Mouse (Mus musculus): Measurements from ENCODE around the gene Psmb9. TPM values are rescaled to one million over a fixed set of nuclear protein-coding genes. Genes with fewer than 3 reads are reported as not detected.

Psmb9 gene
- polyA plus RNA-seq, 1 experiment from 2014 or later, result 3.1 TPM

DNA sequence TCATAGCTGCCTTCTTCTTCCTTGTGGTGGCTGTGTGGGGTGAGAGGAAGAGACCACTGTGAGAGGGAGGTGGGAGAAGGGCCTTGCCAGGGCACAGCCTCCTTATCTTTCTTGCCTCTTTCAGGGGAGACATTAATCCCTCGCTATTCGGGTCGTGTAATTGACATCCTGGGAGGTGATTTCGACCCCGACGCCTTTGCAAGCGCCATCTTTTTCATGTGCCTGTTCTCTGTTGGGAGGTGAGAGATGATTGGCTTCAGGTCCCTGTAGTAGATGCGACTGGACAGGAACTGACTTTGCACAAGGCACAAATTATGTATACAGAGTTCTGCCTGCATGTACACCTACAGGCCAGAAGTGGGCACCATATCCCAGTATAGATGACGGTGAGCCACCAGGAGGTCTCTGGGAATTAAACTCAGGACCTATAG, 18.2 kb upstream of the Psmb9 start:
- H3K27ac ChIP-seq, result peak overlapping the region; percentile 16; the same call in 1 of the 2 replicates
- WGBS, result 14% methylated on average over 9 of the region's 9 CpGs
- H3K9ac ChIP-seq, result peak overlapping the region; percentile 79; the same call in 1 of the 2 replicates
- ATAC-seq (replicated peaks; ENCODE audit: insufficient number of reproducible peaks, insufficient read depth, low FRiP score, low read depth), result no peak
- H3K4me1 ChIP-seq (replicated peaks), result peaks cover 11% of the 10 kb centered on the region
- peaks cover 58% of the 10 kb centered on the region for H3K27me3 ChIP-seq
- H3K4me2 ChIP-seq, result peak overlapping the region; percentile 98
- H3K9me3 ChIP-seq (replicated peaks), result no peaks in the 10 kb centered on the region
- no peaks in the 10 kb centered on the region for H3K36me3 ChIP-seq
- H3K4me3 ChIP-seq, result peak overlapping the region; percentile 93

GRCm38 (mm10) chr17:34205021-34205745, 17.6 kb upstream of the Psmb9 start:
- H3K9ac ChIP-seq, result peak overlapping the region; percentile 79
- ATAC-seq (replicated peaks; ENCODE audit: insufficient number of reproducible peaks, insufficient read depth, low FRiP score, low read depth), result peak; percentile 23
- peaks cover 11% of the 10 kb centered on the region for H3K4me1 ChIP-seq (replicated peaks)
- peaks cover 61% of the 10 kb centered on the region for H3K27me3 ChIP-seq
- H3K36me3 ChIP-seq, result no peaks in the 10 kb centered on the region
- 15% methylated on average over 18 of the region's 18 CpGs for WGBS
- H3K27ac ChIP-seq, result peak overlapping the region; percentile 16; the same call in 1 of the 2 replicates
- H3K4me3 ChIP-seq, result peak overlapping the region; percentile 93
- H3K9me3 ChIP-seq (replicated peaks), result no peaks in the 10 kb centered on the region
- peak overlapping the region; percentile 98 for H3K4me2 ChIP-seq

DNA sequence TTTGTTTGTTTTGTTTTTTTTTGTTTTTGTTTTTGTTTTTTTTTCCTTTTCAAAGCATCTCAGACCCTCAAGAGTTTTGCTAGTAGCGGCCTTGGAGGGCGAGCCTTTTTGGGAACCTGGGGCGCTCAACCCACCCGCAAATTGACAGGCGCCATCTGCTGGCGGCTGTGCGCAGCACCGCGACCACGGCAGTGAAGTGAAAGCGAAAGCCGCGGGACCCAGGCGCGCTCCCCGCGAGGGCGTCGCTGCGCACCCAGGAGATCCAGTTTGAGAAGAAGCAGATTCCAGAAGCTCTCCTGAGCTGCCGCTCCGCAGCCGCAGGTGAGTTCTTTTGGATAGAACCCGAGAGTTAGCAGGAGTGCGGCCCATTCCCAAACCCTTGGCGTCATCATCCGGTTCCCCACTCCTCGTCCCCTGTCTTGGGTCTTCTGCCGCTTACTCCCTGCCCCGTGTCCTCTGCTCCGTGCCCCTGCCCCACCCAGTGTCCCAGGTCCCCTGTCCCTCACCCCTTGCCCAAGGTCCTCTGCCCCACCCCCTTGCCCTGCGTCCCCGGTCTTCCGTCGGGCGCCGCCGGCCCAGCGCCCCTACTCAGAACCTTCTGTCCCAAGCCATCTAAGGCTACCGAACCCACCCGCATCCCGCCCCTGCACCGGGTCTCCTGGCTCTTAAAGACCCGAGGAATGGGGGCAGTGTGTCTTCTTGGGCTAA, 16.9 kb upstream of the Psmb9 start:
- Histone ChIP-seq H3K27ac (no peak overlapping the region), H3K4me3 (peak overlapping the region; percentile 93), H3K9me3 (replicated peaks) (no peaks in the 10 kb centered on the region), H3K36me3 (no peaks in the 10 kb centered on the region), H3K27me3 (peaks cover 60% of the 10 kb centered on the region), H3K4me2 (peak overlapping the region; percentile 98), H3K9ac (peak overlapping the region; percentile 79), H3K4me1 (replicated peaks) (peaks cover 11% of the 10 kb centered on the region)
- WGBS, result under 1% methylated on average over 44 of the region's 44 CpGs
- peak; percentile 59 for ATAC-seq (replicated peaks; ENCODE audit: insufficient number of reproducible peaks, insufficient read depth, low FRiP score, low read depth)

- WGBS, result 72% methylated on average over 5 of the region's 5 CpGs
- no peak for ATAC-seq (replicated peaks; ENCODE audit: insufficient number of reproducible peaks, insufficient read depth, low FRiP score, low read depth)
- peak within 1 kb of the TSS; percentile 93 for H3K4me3 ChIP-seq
- no peaks in the 10 kb centered on the region for H3K9me3 ChIP-seq (replicated peaks)
- H3K27ac ChIP-seq, result no peak within 1 kb of the TSS
- H3K9ac ChIP-seq, result peak within 1 kb of the TSS; percentile 79
- peaks cover 12% of the 10 kb centered on the region for H3K4me1 ChIP-seq (replicated peaks)
- H3K27me3 ChIP-seq, result peaks cover 60% of the 10 kb centered on the region
- H3K36me3 ChIP-seq, result no peaks in the 10 kb centered on the region
- peak within 1 kb of the TSS; percentile 98 for H3K4me2 ChIP-seq
Measured at GRCm38 (mm10) chr17:34203444-34203843, 15.9 kb upstream of the Psmb9 start, which contains the start of gene Tap2. Gene Tap2 (plus strand): TSS chr17:34203527.

- Histone ChIP-seq H3K27ac (no peak overlapping the region), H3K27me3 (peaks cover 61% of the 10 kb centered on the region), H3K4me1 (replicated peaks) (peaks cover 17% of the 10 kb centered on the region), H3K9me3 (replicated peaks) (no peaks in the 10 kb centered on the region), H3K4me2 (no peak overlapping the region), H3K36me3 (no peaks in the 10 kb centered on the region), H3K9ac (no peak overlapping the region), H3K4me3 (no peak overlapping the region)
- WGBS, result 81% methylated on average over 4 of the region's 4 CpGs
- no peak for ATAC-seq (replicated peaks; ENCODE audit: insufficient number of reproducible peaks, insufficient read depth, low FRiP score, low read depth)
Measured at GRCm38 (mm10) chr17:34202760-34203442, 15.3 kb upstream of the Psmb9 start.

GRCm38 (mm10) chr17:34201506-34202055, 14.0 kb upstream of the Psmb9 start:
- Histone ChIP-seq H3K9ac (no peak overlapping the region), H3K4me1 (replicated peaks) (peaks cover 25% of the 10 kb centered on the region), H3K36me3 (no peaks in the 10 kb centered on the region), H3K4me2 (no peak overlapping the region), H3K9me3 (replicated peaks) (no peaks in the 10 kb centered on the region), H3K4me3 (no peak overlapping the region), H3K27me3 (peaks cover 67% of the 10 kb centered on the region), H3K27ac (no peak overlapping the region)
- no peak for ATAC-seq (replicated peaks; ENCODE audit: insufficient number of reproducible peaks, insufficient read depth, low FRiP score, low read depth)
- WGBS, result 68% methylated on average over 7 of the region's 7 CpGs

DNA sequence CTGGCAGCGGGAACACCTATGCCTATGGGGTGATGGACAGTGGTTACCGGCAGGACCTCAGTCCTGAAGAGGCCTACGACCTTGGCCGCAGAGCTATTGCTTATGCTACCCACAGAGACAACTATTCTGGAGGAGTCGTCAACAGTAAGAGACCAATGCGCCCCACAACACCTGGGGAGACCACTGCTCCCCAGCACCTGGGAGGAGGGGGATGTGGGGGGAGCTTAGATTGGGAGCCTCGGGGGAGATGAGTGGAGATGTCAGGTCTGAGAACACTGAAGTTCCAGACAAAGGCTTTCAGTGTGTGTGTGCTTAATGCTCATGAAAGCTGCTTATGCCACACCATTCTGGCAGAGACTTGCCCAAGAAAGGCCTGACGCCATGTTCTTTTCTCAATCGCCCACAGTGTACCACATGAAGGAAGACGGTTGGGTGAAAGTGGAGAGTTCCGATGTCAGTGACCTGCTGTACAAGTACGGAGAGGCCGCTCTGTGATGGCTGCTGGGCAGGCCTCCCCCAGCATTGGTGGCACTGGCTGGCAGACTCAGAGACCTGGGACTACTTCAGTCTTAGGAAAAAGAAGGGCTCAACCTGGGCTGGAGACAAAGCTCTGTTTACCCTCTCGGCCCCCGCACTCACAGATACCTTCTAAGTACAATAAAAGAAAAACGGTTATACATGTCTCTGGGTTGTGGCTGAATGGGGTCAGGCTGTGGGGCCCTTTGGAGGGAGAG, 13.4 kb upstream of the Psmb9 start:
- 83% methylated on average over 16 of the region's 16 CpGs for WGBS
- Histone ChIP-seq H3K36me3 (no peaks in the 10 kb centered on the region), H3K9me3 (replicated peaks) (no peaks in the 10 kb centered on the region), H3K9ac (no peak overlapping the region), H3K4me3 (no peak overlapping the region), H3K27ac (no peak overlapping the region), H3K27me3 (peaks cover 69% of the 10 kb centered on the region), H3K4me1 (replicated peaks) (peaks cover 25% of the 10 kb centered on the region), H3K4me2 (no peak overlapping the region)
- ATAC-seq (replicated peaks; ENCODE audit: insufficient number of reproducible peaks, insufficient read depth, low FRiP score, low read depth), result no peak

DNA sequence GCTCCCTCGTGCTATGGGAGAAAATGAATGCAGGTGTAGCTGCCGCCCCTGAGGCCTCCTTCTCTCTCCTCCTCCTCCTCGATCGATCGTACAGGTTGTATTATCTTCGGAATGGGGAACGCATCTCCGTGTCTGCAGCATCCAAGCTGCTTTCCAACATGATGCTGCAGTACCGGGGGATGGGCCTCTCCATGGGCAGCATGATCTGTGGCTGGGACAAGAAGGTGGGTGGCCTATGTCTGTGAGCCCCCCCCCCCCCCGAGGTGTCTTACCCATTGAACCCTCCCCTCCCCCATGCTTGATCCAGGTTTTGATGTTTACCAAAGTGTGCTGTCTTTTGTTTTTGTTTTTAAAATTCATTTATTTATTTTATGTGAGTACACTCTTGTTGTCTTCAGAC, 12.5 kb upstream of the Psmb9 start:
- 82% methylated on average over 10 of the region's 10 CpGs for WGBS
- H3K4me3 ChIP-seq, result no peak overlapping the region
- no peak for ATAC-seq (replicated peaks; ENCODE audit: insufficient number of reproducible peaks, insufficient read depth, low FRiP score, low read depth)
- no peak overlapping the region for H3K27ac ChIP-seq
- peaks cover 17% of the 10 kb centered on the region for H3K4me1 ChIP-seq (replicated peaks)
- H3K36me3 ChIP-seq, result no peaks in the 10 kb centered on the region
- H3K9me3 ChIP-seq (replicated peaks), result no peaks in the 10 kb centered on the region
- peaks cover 70% of the 10 kb centered on the region for H3K27me3 ChIP-seq
- no peak overlapping the region for H3K4me2 ChIP-seq
- no peak overlapping the region for H3K9ac ChIP-seq

DNA sequence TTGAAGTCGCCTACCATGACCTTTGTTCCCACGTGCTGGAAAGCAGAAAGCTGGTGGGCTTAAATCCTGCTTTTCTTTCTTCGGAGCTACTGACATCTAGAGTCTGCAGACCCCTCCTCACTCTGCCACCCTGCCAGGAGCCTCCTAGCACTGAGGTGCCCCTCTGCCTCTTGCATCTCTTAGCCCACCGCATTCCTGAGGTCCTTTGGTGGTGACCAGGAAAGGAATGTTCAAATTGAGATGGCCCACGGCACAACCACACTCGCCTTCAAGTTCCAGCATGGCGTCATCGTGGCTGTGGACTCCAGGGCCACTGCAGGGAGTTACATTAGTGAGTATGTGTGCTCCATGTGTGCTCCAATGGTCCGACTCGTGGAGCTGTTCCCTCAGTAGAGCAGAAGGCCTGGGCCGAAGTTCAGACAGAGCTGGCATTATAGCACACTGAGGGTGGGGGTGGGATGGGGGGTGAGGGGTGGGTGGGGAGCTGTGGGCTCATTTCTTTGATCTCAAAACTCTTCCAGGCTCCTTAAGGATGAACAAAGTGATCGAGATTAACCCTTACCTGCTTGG, 11.6 kb upstream of the Psmb9 start:
- peaks cover 14% of the 10 kb centered on the region for H3K4me1 ChIP-seq (replicated peaks)
- H3K9me3 ChIP-seq (replicated peaks), result no peaks in the 10 kb centered on the region
- peaks cover 79% of the 10 kb centered on the region for H3K27me3 ChIP-seq
- H3K36me3 ChIP-seq, result no peaks in the 10 kb centered on the region
- H3K27ac ChIP-seq, result no peak overlapping the region
- peak overlapping the region; percentile 53 for H3K4me3 ChIP-seq
- WGBS, result 67% methylated on average over 12 of the region's 12 CpGs
- H3K4me2 ChIP-seq, result peak overlapping the region; percentile 86; the same call in 1 of the 2 replicates
- no peak overlapping the region for H3K9ac ChIP-seq
- ATAC-seq (replicated peaks; ENCODE audit: insufficient number of reproducible peaks, insufficient read depth, low FRiP score, low read depth), result no peak

DNA sequence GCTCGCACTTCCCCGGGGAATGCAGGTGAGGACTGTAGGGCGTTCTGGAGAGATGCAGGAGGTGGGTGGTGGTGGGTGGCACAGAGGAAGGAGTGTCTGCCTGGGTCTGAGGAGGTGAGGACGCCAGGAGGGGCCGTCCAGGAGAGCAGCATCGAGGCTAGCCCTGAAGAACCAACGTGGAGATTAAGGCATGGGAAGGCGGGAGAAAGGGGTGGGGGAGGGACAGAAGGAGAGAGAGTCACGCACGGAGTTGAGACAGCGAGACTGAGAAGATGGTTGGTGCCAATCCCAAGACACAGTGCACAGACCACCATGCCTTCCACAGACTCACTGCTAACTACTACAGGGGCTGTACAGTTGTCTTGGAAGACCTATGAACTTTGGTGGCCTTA, 11.0 kb upstream of the Psmb9 start:
- peak overlapping the region; percentile 86 for H3K4me2 ChIP-seq
- H3K27me3 ChIP-seq, result peaks cover 82% of the 10 kb centered on the region
- H3K4me3 ChIP-seq, result peak overlapping the region; percentile 53
- H3K9ac ChIP-seq, result peak overlapping the region; percentile 57
- 3% methylated on average over 11 of the region's 11 CpGs for WGBS
- peaks cover 14% of the 10 kb centered on the region for H3K4me1 ChIP-seq (replicated peaks)
- no peaks in the 10 kb centered on the region for H3K36me3 ChIP-seq
- no peak for ATAC-seq (replicated peaks; ENCODE audit: insufficient number of reproducible peaks, insufficient read depth, low FRiP score, low read depth)
- H3K27ac ChIP-seq, result no peak overlapping the region
- H3K9me3 ChIP-seq (replicated peaks), result no peaks in the 10 kb centered on the region

All from heart, embryonic 15.5 days (tissue).